ENCODE assay signal across 10 mouse cellular contexts in genomic region chr7:5052931-5053343, GRCm38 (mm10). TPM values are rescaled to one million over a fixed set of nuclear protein-coding genes. Genes with fewer than 3 reads are reported as not detected.
A peak's percentile ranks its signal among the peaks of the same experiment; 100 is the strongest.
DNase-seq lines count a peak whose midpoint lies in the region; ATAC-seq and TF ChIP-seq lines count a peak whose summit lies in the region.
"Had no signal": no experiment of that assay in that cellular context is flagged by ENCODE, and none has a peak within 500 bp of the region (broad histone marks: within the 10 kb centered on the region; RNA-seq: fewer than 3 reads in every experiment).

No protein-coding gene starts in this region.

- 5% methylated on average over 45 of the region's 45 CpGs for WGBS in heart, embryonic 11.5 days (ENCODE audit: insufficient replicate concordance)
- 3% methylated on average over 45 of the region's 45 CpGs for WGBS in forebrain, embryonic 16.5 days
- WGBS in midbrain, embryonic 10.5 days = 4% methylated on average over 44 of the region's 45 CpGs

- no peak for ATAC-seq in heart, embryonic 11.5 days (replicated peaks; ENCODE audit: insufficient number of reproducible peaks, low FRiP score, low TSS enrichment)
- no peak for ATAC-seq in G1E (ENCODE audit: extremely low read depth, insufficient number of reproducible peaks, low FRiP score, poor library complexity, severe bottlenecking)
- ATAC-seq in forebrain, embryonic 16.5 days = no peak

- H3K4me2 ChIP-seq in heart, embryonic 11.5 days = peak overlapping the region; percentile 79
- H3K4me2 ChIP-seq in forebrain, embryonic 16.5 days (ENCODE audit: low read length) = peak overlapping the region; percentile 94

- H3K27me3 ChIP-seq in heart, embryonic 11.5 days (ENCODE audit: control insufficient read depth, insufficient read depth, low read length) = peaks cover 61% of the 10 kb centered on the region
- peaks cover 78% of the 10 kb centered on the region for H3K27me3 ChIP-seq in G1E (ENCODE audit: insufficient read depth, low read length)
- peaks cover 47% of the 10 kb centered on the region for H3K27me3 ChIP-seq in forebrain, embryonic 16.5 days (replicated peaks; ENCODE audit: control insufficient read depth, insufficient read depth, low read length)
- peaks cover 73% of the 10 kb centered on the region for H3K27me3 ChIP-seq in midbrain, embryonic 10.5 days (ENCODE audit: low read depth, poor library complexity, severe bottlenecking)

- no peaks in the 10 kb centered on the region for H3K9me3 ChIP-seq in heart, embryonic 11.5 days (replicated peaks; ENCODE audit: control insufficient read depth, low read length)
- H3K9me3 ChIP-seq in G1E (replicated peaks) = peaks cover 4% of the 10 kb centered on the region; the same call in 1 of the 2 replicates
- H3K9me3 ChIP-seq in forebrain, embryonic 16.5 days (ENCODE audit: control insufficient read depth, low read length) = no peaks in the 10 kb centered on the region
- no peaks in the 10 kb centered on the region for H3K9me3 ChIP-seq in midbrain, embryonic 10.5 days (replicated peaks)

- H3K4me1 ChIP-seq in heart, embryonic 11.5 days (ENCODE audit: control insufficient read depth, insufficient read depth, low read length) = peaks cover 22% of the 10 kb centered on the region
- peaks cover 6% of the 10 kb centered on the region; the same call in 1 of the 2 replicates for H3K4me1 ChIP-seq in G1E (ENCODE audit: insufficient read depth, low read depth, low read length)
- H3K4me1 ChIP-seq in forebrain, embryonic 16.5 days (replicated peaks; ENCODE audit: control insufficient read depth, insufficient read depth, low read length) = peaks cover 52% of the 10 kb centered on the region
- peaks cover 56% of the 10 kb centered on the region for H3K4me1 ChIP-seq in midbrain, embryonic 10.5 days

- TF ChIP-seq CTCF in G1E (IDR thresholded peaks at IDR 0.05; ENCODE audit: low read depth, low read length) = no peak

- no peak for DNase-seq in heart, adult 9 months (ENCODE audit: low spot score in 2 of 2)
- no peak for DNase-seq in G1E (ENCODE audit: low spot score)
- peak; percentile 39 for DNase-seq in midbrain, embryonic 10.5 days (ENCODE audit: low spot score)
- DNase-seq in left cerebral cortex, adult 9 months (ENCODE audit: low spot score in 2 of 2) = no peak
- no peak for DNase-seq in gastrocnemius, postnatal 25 days
- no peak for DNase-seq in adrenal gland, adult 2 months

- H3K27ac ChIP-seq in heart, embryonic 11.5 days (ENCODE audit: low read depth, low read length) = no peak overlapping the region
- no peak overlapping the region for H3K27ac ChIP-seq in forebrain, embryonic 16.5 days (ENCODE audit: low read length)
- peak overlapping the region; percentile 23; the same call in 1 of the 2 replicates for H3K27ac ChIP-seq in midbrain, embryonic 10.5 days (replicated peaks)

- no peaks in the 10 kb centered on the region for H3K36me3 ChIP-seq in heart, embryonic 11.5 days (ENCODE audit: control insufficient read depth, insufficient read depth, low read length)
- H3K36me3 ChIP-seq in G1E (replicated peaks) = no peaks in the 10 kb centered on the region
- no peaks in the 10 kb centered on the region for H3K36me3 ChIP-seq in forebrain, embryonic 16.5 days (ENCODE audit: control insufficient read depth, insufficient read depth)
- H3K36me3 ChIP-seq in midbrain, embryonic 10.5 days = no peaks in the 10 kb centered on the region

- peak overlapping the region; percentile 53; the same call in 1 of the 2 replicates for H3K9ac ChIP-seq in heart, embryonic 11.5 days (ENCODE audit: low read depth, low read length)
- peak overlapping the region; percentile 80 for H3K9ac ChIP-seq in forebrain, embryonic 16.5 days (replicated peaks; ENCODE audit: low read depth, low read length)

- peak overlapping the region; percentile 80 for H3K4me3 ChIP-seq in heart, embryonic 11.5 days (ENCODE audit: low read depth, low read length)
- H3K4me3 ChIP-seq in G1E (ENCODE audit: low read depth, low read length) = 0 out of 2 replicates have a peak overlapping the region, but pooled peaks have one; percentile 1
- H3K4me3 ChIP-seq in forebrain, embryonic 16.5 days (replicated peaks; ENCODE audit: low read length) = peak overlapping the region; percentile 67
- peak overlapping the region; percentile 88 for H3K4me3 ChIP-seq in midbrain, embryonic 10.5 days

RNA-seq across cellular contexts. Expression of gene Zfp580, which starts 1.6 kb away (rescaled TPM):
- 14.7 and 17.8 TPM in 2 replicates for polyA plus RNA-seq in heart, embryonic 11.5 days (2014; fragmentation: Nextera tagmentation; extraction: Ambion mirVana)
- total RNA-seq in G1E (2014; fragmentation: Nextera tagmentation) = 1.1 and 1.8 TPM in 2 replicates
- total RNA-seq in G1E (2017) = 0.44 TPM in 1 of 2 replicates, not detected in the other
- 2.8 and 4.1 TPM in 2 replicates for polyA plus RNA-seq in G1E (2012)
- 52.7 and 62.4 TPM in 2 replicates for polyA plus RNA-seq in forebrain, embryonic 16.5 days (2015; fragmentation: Nextera tagmentation; extraction: Ambion mirVana)
- 41.2 and 51.2 TPM in 2 replicates for polyA plus RNA-seq in midbrain, embryonic 10.5 days (2016; fragmentation: Nextera tagmentation; extraction: Ambion mirVana)
- 1 to 10 TPM; 2.9 to 3.2 TPM for total RNA-seq in gastrocnemius, postnatal 25 days (2021)
- 10 to 100 TPM in 1 of 2 experiments, 1 to 10 TPM in 1; 5.6 to 10.4 TPM for total RNA-seq in adrenal gland, adult 2 months (2021)
- 46.5 and 61.0 TPM in 2 replicates for polyA plus RNA-seq in adrenal gland, adult 2 months (2012; rRNA removed)

RNA-seq across cellular contexts. Expression of gene U2af2, which starts 9.0 kb away (rescaled TPM):
- polyA plus RNA-seq in heart, embryonic 11.5 days (2014; fragmentation: Nextera tagmentation; extraction: Ambion mirVana) = 84.0 and 85.5 TPM in 2 replicates
- total RNA-seq in G1E (2014; fragmentation: Nextera tagmentation) (166 and 208 TPM in 2 replicates), G1E (2017) (261 and 292 TPM in 2 replicates)
- polyA plus RNA-seq in G1E (2012) = 480 and 545 TPM in 2 replicates
- 125 and 128 TPM in 2 replicates for polyA plus RNA-seq in forebrain, embryonic 16.5 days (2015; fragmentation: Nextera tagmentation; extraction: Ambion mirVana)
- polyA plus RNA-seq in midbrain, embryonic 10.5 days (2016; fragmentation: Nextera tagmentation; extraction: Ambion mirVana) = 176 and 180 TPM in 2 replicates
- 10 to 100 TPM; 43.1 to 45.2 TPM for total RNA-seq in gastrocnemius, postnatal 25 days (2021)
- total RNA-seq in adrenal gland, adult 2 months (2021) = 100 to 1,000 TPM; 157 to 168 TPM
- polyA plus RNA-seq in adrenal gland, adult 2 months (2012; rRNA removed) = 126 and 150 TPM in 2 replicates

RNA-seq across cellular contexts. Expression of gene Zfp784, which starts 14.7 kb away (rescaled TPM):
- polyA plus RNA-seq in heart, embryonic 11.5 days (2014; fragmentation: Nextera tagmentation; extraction: Ambion mirVana) = 3.4 and 4.2 TPM in 2 replicates
- 1.7 and 2.5 TPM in 2 replicates for total RNA-seq in G1E (2014; fragmentation: Nextera tagmentation)
- 2.7 and 2.8 TPM in 2 replicates for total RNA-seq in G1E (2017)
- polyA plus RNA-seq in G1E (2012) = 1.3 and 1.6 TPM in 2 replicates
- polyA plus RNA-seq in forebrain, embryonic 16.5 days (2015; fragmentation: Nextera tagmentation; extraction: Ambion mirVana) = 8.0 and 9.5 TPM in 2 replicates
- 2.8 and 4.2 TPM in 2 replicates for polyA plus RNA-seq in midbrain, embryonic 10.5 days (2016; fragmentation: Nextera tagmentation; extraction: Ambion mirVana)
- 1 to 10 TPM; 2.6 to 3.4 TPM for total RNA-seq in gastrocnemius, postnatal 25 days (2021)
- total RNA-seq in adrenal gland, adult 2 months (2021) = 1 to 10 TPM; 4.4 to 5.1 TPM
- polyA plus RNA-seq in adrenal gland, adult 2 months (2012; rRNA removed) = 7.2 and 8.2 TPM in 2 replicates

RNA-seq across cellular contexts. Expression of gene 4632433K11Rik, which starts 19.0 kb away (rescaled TPM):
- polyA plus RNA-seq in heart, embryonic 11.5 days (2014; fragmentation: Nextera tagmentation; extraction: Ambion mirVana) = not detected in 2 replicates
- total RNA-seq in G1E (2014; fragmentation: Nextera tagmentation) (1.2 and 2.4 TPM in 2 replicates), G1E (2017) (0.98 TPM in 1 of 2 replicates, not detected in the other)
- polyA plus RNA-seq in G1E (2012) = not detected in 2 replicates
- not detected in 2 replicates for polyA plus RNA-seq in forebrain, embryonic 16.5 days (2015; fragmentation: Nextera tagmentation; extraction: Ambion mirVana)
- polyA plus RNA-seq in midbrain, embryonic 10.5 days (2016; fragmentation: Nextera tagmentation; extraction: Ambion mirVana) = not detected in 2 replicates
- not detected for total RNA-seq in gastrocnemius, postnatal 25 days (2021)
- under 1 TPM in 1 of 2 experiments, not detected in 1; 0.92 TPM for total RNA-seq in adrenal gland, adult 2 months (2021)
- not detected in 2 replicates for polyA plus RNA-seq in adrenal gland, adult 2 months (2012; rRNA removed)
- total RNA-seq: hematopoietic stem cell, adult 5-6 weeks; MEL had no signal

RNA-seq across cellular contexts. Expression of gene Epn1, which starts 27.1 kb away (rescaled TPM):
- 47.0 and 48.1 TPM in 2 replicates for polyA plus RNA-seq in heart, embryonic 11.5 days (2014; fragmentation: Nextera tagmentation; extraction: Ambion mirVana)
- total RNA-seq in G1E (2014; fragmentation: Nextera tagmentation) (134 and 152 TPM in 2 replicates), G1E (2017) (79.5 and 85.2 TPM in 2 replicates)
- polyA plus RNA-seq in G1E (2012) = 720 and 931 TPM in 2 replicates
- polyA plus RNA-seq in forebrain, embryonic 16.5 days (2015; fragmentation: Nextera tagmentation; extraction: Ambion mirVana) = 97.9 and 104 TPM in 2 replicates
- 56.1 and 60.7 TPM in 2 replicates for polyA plus RNA-seq in midbrain, embryonic 10.5 days (2016; fragmentation: Nextera tagmentation; extraction: Ambion mirVana)
- 100 to 1,000 TPM; 134 to 145 TPM for total RNA-seq in gastrocnemius, postnatal 25 days (2021)
- 100 to 1,000 TPM; 114 to 169 TPM for total RNA-seq in adrenal gland, adult 2 months (2021)
- polyA plus RNA-seq in adrenal gland, adult 2 months (2012; rRNA removed) = 291 and 321 TPM in 2 replicates

Comparison
In these comparisons a context has a peak if more than half of its experiments do, and no peak if none do; other contexts are left out.
1. H3K4me3 ChIP-seq: peak in every context shown above with its lines; median percentile 88 in midbrain, embryonic 10.5 days; 80 in heart, embryonic 11.5 days; 67 in forebrain, embryonic 16.5 days; 1 in G1E.